Mouse (Mus musculus): ENCODE measurements around the gene Clpsl2. TPM values are rescaled to one million over a fixed set of nuclear protein-coding genes. Genes with fewer than 3 reads are reported as not detected.

Clpsl2 gene
- polyA plus RNA-seq, 1 experiment, result not detected

DNA sequence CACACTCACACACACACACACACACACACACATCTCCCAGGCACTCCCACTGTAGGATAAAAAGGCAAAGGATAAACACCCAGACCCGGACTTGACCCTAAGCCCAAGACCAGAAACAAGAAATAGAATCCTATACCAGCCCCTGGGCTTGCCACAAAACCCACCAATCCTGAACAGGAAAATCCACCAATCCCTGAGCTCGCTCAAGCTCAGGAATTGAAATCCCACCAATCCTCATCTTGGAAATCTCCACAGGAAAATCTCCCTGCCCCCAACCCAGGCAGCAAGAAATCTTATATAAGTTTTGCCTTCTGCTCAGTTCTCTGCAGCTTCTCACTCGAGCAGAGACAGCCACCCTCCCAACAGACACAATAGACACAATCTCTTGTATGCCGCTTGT is 20.1 kb upstream of the Clpsl2 start:
- Histone ChIP-seq H3K4me1 (ENCODE audit: control insufficient read depth, insufficient read depth, low read length) (0 out of 2 replicates have a peak, but pooled peaks cover 2% of the 10 kb centered on the region), H3K27me3 (ENCODE audit: control insufficient read depth, insufficient read depth, low read length) (no peaks in the 10 kb centered on the region), H3K4me3 (replicated peaks; ENCODE audit: insufficient read depth, low read depth, low read length) (no peak overlapping the region), H3K27ac (ENCODE audit: insufficient read depth, low read length) (no peak overlapping the region)
- DNase-seq, result no peak
- TF ChIP-seq CTCF (IDR thresholded peaks at IDR 0.05; ENCODE audit: borderline replicate concordance, insufficient read depth, low read depth, low read length), result no peak
- TF ChIP-seq POLR2A (IDR thresholded peaks at IDR 0.05; ENCODE audit: borderline replicate concordance, insufficient read depth, low read length), result no peak
- WGBS, result 75% methylated on average over 4 of the region's 4 CpGs

DNA sequence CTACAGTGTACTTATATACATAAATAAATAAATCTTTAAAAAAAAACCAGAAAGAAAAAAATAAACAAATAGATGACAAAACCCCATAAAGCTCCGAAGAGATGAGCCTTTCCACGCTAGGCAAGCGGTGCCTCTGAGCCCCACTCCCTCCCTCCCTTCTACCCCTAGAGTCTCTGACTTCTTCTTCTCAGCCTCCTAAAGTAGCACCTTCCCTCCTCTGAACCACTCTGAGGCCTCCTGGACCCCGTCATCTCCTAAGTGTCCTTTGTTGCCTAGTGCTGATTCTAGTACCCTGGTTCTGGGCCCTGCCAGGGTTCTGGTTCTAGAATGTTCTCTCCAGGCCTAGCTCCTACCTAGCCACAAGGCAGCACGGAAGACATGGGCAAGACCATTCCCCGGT is 18.7 kb upstream of the Clpsl2 start, which contains the start of gene Armc12:
Armc12 (plus strand) TSS at position 301 of the 400 bp plus-strand sequence.
- H3K27ac ChIP-seq (ENCODE audit: insufficient read depth, low read length), result no peak within 1 kb of the TSS
- H3K4me1 ChIP-seq (ENCODE audit: control insufficient read depth, insufficient read depth, low read length), result 0 out of 2 replicates have a peak, but pooled peaks cover 2% of the 10 kb centered on the region
- DNase-seq, result no peak
- no peak within 1 kb of the TSS for H3K4me3 ChIP-seq (replicated peaks; ENCODE audit: insufficient read depth, low read depth, low read length)
- 91% methylated on average over 6 of the region's 6 CpGs for whole genome bisulfite sequencing
- TF ChIP-seq POLR2A (IDR thresholded peaks at IDR 0.05; ENCODE audit: borderline replicate concordance, insufficient read depth, low read length), result no peak
- TF ChIP-seq CTCF (IDR thresholded peaks at IDR 0.05; ENCODE audit: borderline replicate concordance, insufficient read depth, low read depth, low read length), result no peak
- H3K27me3 ChIP-seq (ENCODE audit: control insufficient read depth, insufficient read depth, low read length), result no peaks in the 10 kb centered on the region

DNA sequence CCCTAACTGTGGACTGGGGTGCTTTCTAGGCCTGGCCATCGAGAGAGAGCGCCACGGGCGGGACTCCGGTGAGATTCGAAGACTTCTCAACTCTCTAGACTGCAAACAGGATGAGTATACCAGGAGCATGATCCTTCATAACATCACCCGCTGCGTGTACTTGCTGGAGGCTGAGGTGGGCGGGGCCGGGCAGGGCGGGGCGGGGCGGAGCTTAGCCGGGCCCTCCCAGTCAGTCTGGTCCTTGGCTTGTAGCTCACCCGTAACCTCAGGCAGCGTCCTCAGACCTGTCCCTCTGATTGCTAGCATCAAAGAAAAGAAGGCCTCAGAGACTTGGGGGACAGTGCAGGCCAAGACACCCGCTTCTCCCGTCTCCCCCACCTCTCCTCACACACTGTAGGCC is 17.3 kb upstream of the Clpsl2 start:
- Histone ChIP-seq H3K27me3 (ENCODE audit: control insufficient read depth, insufficient read depth, low read length) (no peaks in the 10 kb centered on the region; the same call in 1 of the 2 replicates), H3K27ac (ENCODE audit: insufficient read depth, low read length) (no peak overlapping the region), H3K4me3 (replicated peaks; ENCODE audit: insufficient read depth, low read depth, low read length) (no peak overlapping the region), H3K4me1 (ENCODE audit: control insufficient read depth, insufficient read depth, low read length) (0 out of 2 replicates have a peak, but pooled peaks cover 2% of the 10 kb centered on the region)
- TF ChIP-seq CTCF (IDR thresholded peaks at IDR 0.05; ENCODE audit: borderline replicate concordance, insufficient read depth, low read depth, low read length) (no peak), POLR2A (IDR thresholded peaks at IDR 0.05; ENCODE audit: borderline replicate concordance, insufficient read depth, low read length) (no peak)
- DNase-seq, result no peak
- WGBS, result 24% methylated on average over 18 of the region's 18 CpGs

DNA sequence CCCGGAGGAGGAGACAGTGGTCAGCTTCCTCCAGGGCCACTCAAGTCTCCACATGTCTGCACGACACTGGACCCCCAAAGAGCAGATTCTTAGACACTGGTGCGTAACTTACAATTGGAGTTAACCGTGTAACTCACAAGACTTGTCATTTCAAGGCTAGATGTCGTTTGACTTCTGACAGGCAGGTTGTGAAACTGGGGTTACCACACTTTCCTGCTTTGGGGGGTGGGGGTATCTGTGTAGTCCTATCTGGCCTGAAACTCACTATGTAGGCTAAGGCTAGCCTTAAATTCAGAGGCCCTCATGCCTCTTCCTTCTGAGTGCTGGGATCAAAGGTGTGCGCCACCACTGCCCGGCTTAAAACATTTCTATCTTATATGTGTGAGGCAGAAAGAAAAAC is 16.7 kb upstream of the Clpsl2 start:
- H3K27me3 ChIP-seq (ENCODE audit: control insufficient read depth, insufficient read depth, low read length), result no peaks in the 10 kb centered on the region; the same call in 1 of the 2 replicates
- H3K27ac ChIP-seq (ENCODE audit: insufficient read depth, low read length), result no peak overlapping the region
- TF ChIP-seq POLR2A (IDR thresholded peaks at IDR 0.05; ENCODE audit: borderline replicate concordance, insufficient read depth, low read length), result no peak
- no peak for TF ChIP-seq CTCF (IDR thresholded peaks at IDR 0.05; ENCODE audit: borderline replicate concordance, insufficient read depth, low read depth, low read length)
- 0 out of 2 replicates have a peak, but pooled peaks cover 2% of the 10 kb centered on the region for H3K4me1 ChIP-seq (ENCODE audit: control insufficient read depth, insufficient read depth, low read length)
- WGBS, result 87% methylated on average over 7 of the region's 7 CpGs
- H3K4me3 ChIP-seq (replicated peaks; ENCODE audit: insufficient read depth, low read depth, low read length), result no peak overlapping the region
- no peak for DNase-seq

DNA sequence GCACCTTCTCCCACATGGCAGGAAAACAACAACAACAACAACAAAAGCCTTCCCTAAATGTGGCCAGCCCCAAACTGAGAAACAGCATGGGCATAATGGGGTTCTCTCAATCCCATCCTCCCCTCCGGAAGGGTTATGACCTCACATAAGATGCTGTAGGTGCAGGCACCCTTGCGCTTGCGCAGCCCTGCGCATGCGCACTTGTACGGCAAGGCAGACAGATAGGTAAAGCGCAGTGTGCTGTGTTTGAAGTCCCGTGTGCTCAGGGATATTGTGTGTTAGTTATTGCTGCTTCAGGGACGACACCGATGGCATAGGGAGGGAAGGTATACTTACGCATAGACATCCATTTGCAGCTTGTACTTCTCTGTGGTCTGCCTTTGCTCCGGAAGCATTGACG is 15.9 kb upstream of the Clpsl2 start:
- Histone ChIP-seq H3K27ac (ENCODE audit: insufficient read depth, low read length) (no peak overlapping the region), H3K4me3 (replicated peaks; ENCODE audit: insufficient read depth, low read depth, low read length) (no peak overlapping the region), H3K4me1 (ENCODE audit: control insufficient read depth, insufficient read depth, low read length) (no peaks in the 10 kb centered on the region), H3K27me3 (ENCODE audit: control insufficient read depth, insufficient read depth, low read length) (no peaks in the 10 kb centered on the region; the same call in 1 of the 2 replicates)
- TF ChIP-seq CTCF (IDR thresholded peaks at IDR 0.05; ENCODE audit: borderline replicate concordance, insufficient read depth, low read depth, low read length) (no peak), POLR2A (IDR thresholded peaks at IDR 0.05; ENCODE audit: borderline replicate concordance, insufficient read depth, low read length) (no peak)
- DNase-seq, result no peak
- WGBS, result 96% methylated on average over 13 of the region's 13 CpGs

DNA sequence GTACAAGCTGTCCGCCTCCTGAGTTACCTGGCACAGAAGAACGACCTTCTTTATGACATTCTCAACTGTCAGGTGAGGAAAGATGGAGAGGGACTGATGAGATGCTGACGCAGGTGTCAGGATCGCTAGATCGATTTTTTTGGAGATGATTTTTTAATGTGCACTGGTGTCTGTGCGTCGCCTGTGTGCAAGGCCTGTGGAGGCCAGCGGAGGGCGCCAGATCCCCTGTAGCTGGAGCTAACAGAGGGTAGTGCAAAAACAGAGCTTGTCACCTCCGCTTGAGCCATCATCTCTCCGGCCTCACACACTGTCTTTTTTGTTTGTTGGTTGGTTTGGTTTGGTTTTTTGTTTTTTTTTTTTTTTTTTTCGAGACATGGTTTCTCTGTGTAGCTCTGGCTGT is 11.3 kb upstream of the Clpsl2 start:
- no peaks in the 10 kb centered on the region for H3K4me1 ChIP-seq (ENCODE audit: control insufficient read depth, insufficient read depth, low read length)
- H3K27ac ChIP-seq (ENCODE audit: insufficient read depth, low read length), result no peak overlapping the region
- no peaks in the 10 kb centered on the region; the same call in 1 of the 2 replicates for H3K27me3 ChIP-seq (ENCODE audit: control insufficient read depth, insufficient read depth, low read length)
- DNase-seq, result no peak
- no peak overlapping the region for H3K4me3 ChIP-seq (replicated peaks; ENCODE audit: insufficient read depth, low read depth, low read length)
- TF ChIP-seq CTCF (IDR thresholded peaks at IDR 0.05; ENCODE audit: borderline replicate concordance, insufficient read depth, low read depth, low read length), result no peak
- TF ChIP-seq POLR2A (IDR thresholded peaks at IDR 0.05; ENCODE audit: borderline replicate concordance, insufficient read depth, low read length), result no peak
- 53% methylated on average over 12 of the region's 12 CpGs for WGBS

DNA sequence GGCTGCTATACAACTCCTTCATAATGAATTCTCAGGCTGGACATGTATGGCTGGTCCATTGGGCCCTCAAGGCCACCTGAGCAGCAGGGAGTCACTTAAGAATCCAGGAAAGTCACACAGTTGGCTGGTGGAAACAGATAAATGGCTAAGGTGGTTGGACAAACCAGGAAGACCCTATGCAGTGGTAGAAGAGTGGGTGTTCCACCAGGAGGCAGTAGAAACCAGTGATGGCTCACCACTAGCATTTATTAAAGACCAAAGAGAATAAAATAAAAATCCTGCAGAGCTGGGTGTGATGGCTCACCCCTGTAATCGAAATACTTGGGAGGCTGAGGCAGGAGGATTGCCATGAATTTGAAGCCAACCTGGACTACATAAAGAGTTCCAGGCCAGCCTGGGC is 2.3 kb upstream of the Clpsl2 start:
- H3K4me1 ChIP-seq (ENCODE audit: control insufficient read depth, insufficient read depth, low read length), result no peaks in the 10 kb centered on the region
- WGBS, result 86% methylated on average over 1 of the region's 1 CpGs
- no peaks in the 10 kb centered on the region for H3K27me3 ChIP-seq (ENCODE audit: control insufficient read depth, insufficient read depth, low read length)
- DNase-seq, result no peak
- no peak overlapping the region for H3K4me3 ChIP-seq (replicated peaks; ENCODE audit: insufficient read depth, low read depth, low read length)
- H3K27ac ChIP-seq (ENCODE audit: insufficient read depth, low read length), result no peak overlapping the region
- TF ChIP-seq POLR2A (IDR thresholded peaks at IDR 0.05; ENCODE audit: borderline replicate concordance, insufficient read depth, low read length), result no peak
- TF ChIP-seq CTCF (IDR thresholded peaks at IDR 0.05; ENCODE audit: borderline replicate concordance, insufficient read depth, low read depth, low read length), result no peak

DNA sequence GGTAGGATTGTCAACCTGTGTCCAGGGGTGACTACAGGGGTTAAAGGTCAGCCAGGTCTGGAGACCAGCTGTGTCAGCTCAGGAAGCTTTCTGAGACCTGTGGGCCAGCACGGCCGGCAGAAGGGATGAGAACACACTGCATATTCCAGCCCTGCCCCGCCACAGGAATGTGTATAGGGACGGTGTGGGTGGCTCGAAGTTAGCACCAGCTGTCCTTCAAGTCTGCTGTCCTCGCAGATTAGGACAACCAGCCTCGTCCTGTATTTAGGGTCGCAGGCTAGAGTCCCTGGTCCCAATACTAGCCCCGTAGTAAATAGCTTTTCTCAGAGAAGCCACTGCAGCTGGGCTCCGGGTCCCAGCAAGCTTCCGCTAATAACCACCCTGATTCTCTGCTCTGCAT is 661 bp upstream of the Clpsl2 start:
- no peak overlapping the region for H3K4me3 ChIP-seq (replicated peaks; ENCODE audit: insufficient read depth, low read depth, low read length)
- no peaks in the 10 kb centered on the region for H3K4me1 ChIP-seq (ENCODE audit: control insufficient read depth, insufficient read depth, low read length)
- TF ChIP-seq CTCF (IDR thresholded peaks at IDR 0.05; ENCODE audit: borderline replicate concordance, insufficient read depth, low read depth, low read length) (no peak), POLR2A (IDR thresholded peaks at IDR 0.05; ENCODE audit: borderline replicate concordance, insufficient read depth, low read length) (no peak)
- H3K27me3 ChIP-seq (ENCODE audit: control insufficient read depth, insufficient read depth, low read length), result no peaks in the 10 kb centered on the region
- H3K27ac ChIP-seq (ENCODE audit: insufficient read depth, low read length), result no peak overlapping the region
- no peak for DNase-seq
- 74% methylated on average over 11 of the region's 11 CpGs for WGBS
